Mouse (Mus musculus) Patski (cell line): ENCODE measurements around the gene Lgals9. TPM values are rescaled to one million over a fixed set of nuclear protein-coding genes. Genes with fewer than 3 reads are reported as not detected.

Experiments
- ATAC-seq: fragments of 100-300 bp; one replicate; pipeline ENCODE4 v1.8.0; 2021
- CTCF ChIA-PET: fragments of 350-600 bp; sonication (Branson Sonifier 250); formaldehyde crosslinking; loops from one replicate; lab custom pipeline; 2022; ENCODE audit warnings: inconsistent platforms; lab: Charles Lee
- POLR2A ChIA-PET: fragments of 350-600 bp; sonication (Branson Sonifier 250); formaldehyde crosslinking; loops from one replicate; lab custom pipeline; 2022; ENCODE audit warnings: antibody characterized with exemption, inconsistent platforms; lab: Charles Lee
- DNase-seq: peaks from one replicate; pipeline ENCODE4 v3.0.0-alpha.2; 2011; ENCODE audit warnings: low read depth, low spot score
- H3K27me3 ChIP-seq: fragments of 371-371 bp; one replicate; pipeline ENCODE4 v1.5.1; 2021
- CTCF ChIP-seq: fragments of 100-300 bp; IDR thresholded peaks from one replicate; pipeline ENCODE4 v1.5.1; 2021
- in situ Hi-C: fragments of 300-500 bp; cut with MboI; formaldehyde crosslinking; loops from 3 replicates; pipeline ENCODE4 v1.11.1; 2018; ENCODE audit warnings: low pct_unique_long_range_greater_than_20kb, mixed read lengths
- polyA plus RNA-seq: library from polyadenylated mRNA; unstranded; gene quantifications from one replicate; pipeline ENCODE4 v1.2.3, GENCODE M21; 2021

The Lgals9 gene
- polyA plus RNA-seq, 1 experiment from 2014 or later, result 1.8 TPM

DNA sequence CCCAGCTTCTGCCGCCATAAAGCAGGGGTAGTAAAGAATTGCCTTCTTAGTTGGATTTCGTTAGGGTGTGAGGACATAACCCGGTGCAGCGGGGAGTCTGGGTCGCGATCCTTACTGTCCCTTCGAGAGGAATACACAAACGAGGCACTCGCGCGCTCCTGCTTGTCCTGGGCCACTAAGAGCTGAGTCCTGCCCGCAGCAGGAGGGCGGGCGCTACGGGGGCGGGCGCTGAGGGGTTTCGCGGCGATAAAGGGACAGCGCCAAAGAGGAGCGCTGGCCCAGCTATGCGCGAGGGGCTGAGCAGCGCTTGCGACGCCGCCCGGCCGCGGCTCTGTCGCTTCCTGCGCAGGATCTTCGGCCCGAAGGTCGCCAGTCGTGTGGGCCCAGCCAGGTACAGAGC, 59.8 kb downstream of the Lgals9 start:
- no peak for ATAC-seq
- in situ Hi-C loops, result loop anchor here (5.0 kb wide), 1 partner anchor 68 kb away; no protein-coding TSS in a partner anchor

DNA sequence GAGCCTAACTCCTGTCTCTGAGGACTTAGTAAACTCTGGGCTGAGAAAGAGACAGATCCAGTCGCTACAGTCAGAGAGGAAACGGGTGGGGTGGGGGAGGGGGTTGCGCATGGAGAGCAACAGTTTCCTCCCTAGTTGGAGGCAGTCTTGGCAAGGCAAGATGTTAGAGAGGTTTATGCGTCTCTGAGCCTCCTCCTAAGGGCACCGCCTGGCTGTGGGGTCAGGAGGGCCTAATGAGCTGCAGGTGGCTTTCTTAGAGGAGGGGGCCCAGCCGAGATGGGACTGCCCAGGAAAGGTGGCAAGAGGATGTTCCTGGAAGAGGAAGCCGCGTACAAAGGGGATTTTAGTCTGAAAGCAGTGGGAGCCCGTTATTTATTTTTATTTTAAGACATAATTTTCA, 60.6 kb downstream of the Lgals9 start:
- ChIA-PET CTCF (interaction anchor here (1.2 to 5.4 kb wide), 5 partner anchors 32 to 91 kb away, joined by 4 to 51 read pairs (median 8); partner anchors contain the start of gene Lgals9), POLR2A (no interaction called here)
- TF ChIP-seq CTCF, result no peak
- H3K27me3 ChIP-seq, result no peaks in the 10 kb centered on the region
- no peak for DNase-seq
- no peak for ATAC-seq
- in situ Hi-C loops, result no loop called here

More for the DNA sequence above, 59.8 kb downstream of the Lgals9 start:
- no peak for DNase-seq
- CTCF ChIA-PET, result interaction anchor here (5.4 kb wide), 1 partner anchor 68 kb away, joined by 51 read pairs; no protein-coding TSS in a partner anchor
- H3K27me3 ChIP-seq, result no peaks in the 10 kb centered on the region
- POLR2A ChIA-PET, result no interaction called here
- no peak for TF ChIP-seq CTCF

DNA sequence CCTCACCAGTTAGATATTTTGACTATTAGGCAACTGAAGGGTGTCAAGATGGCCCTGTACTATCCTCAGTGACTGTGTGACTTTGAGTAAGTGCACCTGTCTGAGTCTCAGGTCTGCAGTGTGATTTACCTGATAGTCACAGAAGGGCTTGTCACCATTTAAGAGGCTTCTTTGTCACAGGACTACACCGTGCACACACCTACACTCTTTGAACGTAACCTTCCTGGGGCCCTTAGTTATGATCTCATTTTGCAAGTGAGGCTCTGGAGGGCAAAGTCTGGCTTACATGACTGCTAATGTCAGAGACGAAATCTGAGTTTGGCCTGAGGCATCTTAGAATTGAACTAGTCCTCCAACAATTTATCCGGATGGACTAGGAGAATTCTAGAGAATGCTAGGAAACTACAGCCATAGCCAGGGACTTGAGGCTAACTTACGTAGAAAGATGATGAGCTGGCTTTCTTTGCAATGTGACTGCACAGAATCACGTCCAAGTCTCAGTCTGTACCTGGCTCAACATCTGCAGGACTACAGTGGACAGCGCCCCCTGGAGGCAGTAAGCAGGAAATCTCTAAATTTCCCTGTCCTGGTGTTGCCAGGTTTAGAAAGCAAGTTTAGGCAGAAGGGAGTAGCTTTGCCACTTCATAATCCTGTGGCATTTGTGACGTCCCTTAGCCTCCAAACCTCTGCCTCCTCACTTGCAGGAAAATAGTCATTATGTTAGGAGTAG, 61.9 kb downstream of the Lgals9 start:
- ATAC-seq, result no peak
- TF ChIP-seq CTCF, result peak; percentile 95
- in situ Hi-C loops, result no loop called here
- H3K27me3 ChIP-seq, result no peaks in the 10 kb centered on the region
- CTCF ChIA-PET, result interaction anchor here (0.6 to 5.4 kb wide), 15 partner anchors 13 to 91 kb away, joined by 3 to 51 read pairs (median 4); partner anchors contain the start of gene Lgals9
- POLR2A ChIA-PET, result interaction anchor here (1.2 kb wide), 1 partner anchor 67 kb away, joined by 3 read pairs; no protein-coding TSS in a partner anchor
- no peak for DNase-seq

DNA sequence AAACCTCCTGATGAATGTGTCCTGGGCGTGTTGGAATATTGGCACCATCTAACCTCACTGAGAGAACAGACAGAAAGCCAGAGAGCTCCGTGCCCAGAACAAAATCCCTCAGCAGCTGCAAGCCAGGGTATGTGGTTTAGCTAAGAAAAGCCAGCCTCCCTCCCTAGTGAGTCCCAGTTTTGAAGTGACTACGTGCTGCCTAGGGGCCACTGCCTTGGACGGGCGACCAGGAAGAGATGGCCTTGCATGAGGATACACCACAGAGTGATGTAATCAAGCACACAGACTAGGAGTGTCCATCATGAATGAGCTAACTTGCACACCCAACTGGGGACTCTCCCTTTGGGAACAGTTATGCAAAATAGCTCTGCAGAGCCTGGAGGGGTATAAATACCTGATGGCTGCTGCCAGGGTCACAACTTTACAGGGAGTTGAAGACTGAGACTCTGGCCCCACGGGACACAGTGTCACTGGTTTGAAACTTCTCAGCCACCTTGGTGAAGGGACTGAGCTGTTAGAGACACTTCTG, 64.3 kb downstream of the Lgals9 start, which contains the start of gene Nos2:
TSS of gene Nos2 (plus strand) at position 377 of the 529 bp plus-strand sequence.
- DNase-seq, result no peak

DNA sequence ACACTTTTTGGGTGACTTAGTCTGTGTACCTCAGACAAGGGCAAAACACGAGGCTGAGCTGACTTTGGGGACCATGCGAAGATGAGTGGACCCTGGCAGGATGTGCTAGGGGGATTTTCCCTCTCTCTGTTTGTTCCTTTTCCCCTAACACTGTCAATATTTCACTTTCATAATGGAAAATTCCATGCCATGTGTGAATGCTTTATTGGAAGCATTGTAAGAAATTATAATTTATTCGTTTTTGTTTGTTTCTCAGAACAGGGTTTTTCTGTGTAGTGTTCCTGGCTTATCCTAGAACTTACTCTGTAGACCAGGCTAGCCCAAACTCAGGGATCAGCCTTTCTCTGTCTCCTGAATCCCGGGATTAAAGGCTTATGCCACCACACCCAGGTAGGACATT, 65.0 kb downstream of the Lgals9 start:
- no peaks in the 10 kb centered on the region for H3K27me3 ChIP-seq
- ChIA-PET CTCF (interaction anchor here (0.9 to 5.4 kb wide), 3 partner anchors 32 to 62 kb away, joined by 3 to 51 read pairs (median 6); no protein-coding TSS in a partner anchor), POLR2A (no interaction called here)
- in situ Hi-C loops, result no loop called here
- no peak for DNase-seq
- TF ChIP-seq CTCF, result no peak
- no peak for ATAC-seq

More for the DNA sequence above, 64.3 kb downstream of the Lgals9 start, which contains the start of gene Nos2:
- in situ Hi-C loops, result no loop called here
- ChIA-PET POLR2A (interaction anchor here (0.9 kb wide), 1 partner anchor 34 kb away, joined by 4 read pairs; no protein-coding TSS in a partner anchor), CTCF (interaction anchor here (0.8 to 5.4 kb wide), 6 partner anchors 33 to 402 kb away, joined by 3 to 51 read pairs (median 4); no protein-coding TSS in a partner anchor)
- no peak for ATAC-seq
- no peaks in the 10 kb centered on the region for H3K27me3 ChIP-seq
- no peak for TF ChIP-seq CTCF

DNA sequence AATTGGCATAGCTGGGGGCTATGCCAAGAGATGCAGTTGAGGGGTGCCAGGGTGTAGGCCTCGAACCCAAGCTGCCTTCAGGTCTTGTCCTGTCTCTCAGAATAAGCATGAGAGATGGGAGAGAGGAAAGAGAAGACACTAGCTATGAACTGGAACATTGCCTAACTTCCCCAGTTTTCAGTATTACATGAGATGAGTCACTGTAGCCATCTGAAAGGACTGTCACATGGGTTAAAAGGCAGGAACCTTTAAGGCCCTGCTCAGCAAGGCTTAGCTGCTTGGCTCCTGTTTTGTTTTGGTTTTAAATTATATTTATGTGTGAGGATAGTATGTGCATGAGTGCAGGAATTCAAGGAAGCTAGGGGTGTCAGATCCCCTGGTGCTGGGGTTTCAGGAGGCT, 68.3 kb downstream of the Lgals9 start:
- in situ Hi-C loops, result no loop called here
- TF ChIP-seq CTCF, result no peak
- DNase-seq (no peak), ATAC-seq (no peak)
- ChIA-PET CTCF (interaction anchor here (0.7 to 1.3 kb wide), 7 partner anchors 25 to 60 kb away, joined by 3 to 4 read pairs (median 3); no protein-coding TSS in a partner anchor), POLR2A (interaction anchor here (0.9 to 1.1 kb wide), 2 partner anchors 25 to 49 kb away, joined by 3 read pairs; no protein-coding TSS in a partner anchor)
- no peaks in the 10 kb centered on the region for H3K27me3 ChIP-seq

DNA sequence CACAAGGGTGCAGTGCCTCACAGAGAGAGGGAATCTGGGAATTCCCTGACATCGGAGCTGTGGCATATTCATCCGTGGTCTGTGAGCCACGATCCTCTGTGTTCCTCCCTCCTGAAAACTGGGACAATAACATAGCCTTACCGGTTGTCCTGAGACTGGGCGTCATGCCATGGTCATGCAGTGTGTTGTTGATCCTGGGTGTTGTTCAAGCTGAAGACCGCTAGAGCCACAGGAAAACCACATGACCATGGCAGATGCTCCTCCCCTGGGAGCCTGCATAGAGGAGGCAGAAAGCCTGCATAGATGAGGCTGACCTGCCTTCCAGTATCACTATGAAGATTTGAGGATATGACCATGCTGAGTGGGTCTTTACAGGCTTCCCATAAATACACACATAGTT, 69.3 kb downstream of the Lgals9 start:
- in situ Hi-C loops, result no loop called here
- ATAC-seq (no peak), DNase-seq (no peak)
- H3K27me3 ChIP-seq, result no peaks in the 10 kb centered on the region
- CTCF ChIA-PET, result interaction anchor here (1.0 to 1.3 kb wide), 5 partner anchors 16 to 59 kb away, joined by 3 to 4 read pairs (median 3); no protein-coding TSS in a partner anchor
- POLR2A ChIA-PET, result interaction anchor here (1.1 kb wide), 1 partner anchor 24 kb away, joined by 3 read pairs; no protein-coding TSS in a partner anchor
- TF ChIP-seq CTCF, result no peak

Other genes starting within 250 kb of the Lgals9 start
- 26.9 TPM for gene Ccnq, start 233.2 kb downstream of the Lgals9 start, polyA plus RNA-seq
- 15.2 TPM for gene Lyrm9, start 158.4 kb downstream of the Lgals9 start, polyA plus RNA-seq
- gene Nos2, start 64.2 kb downstream of the Lgals9 start, polyA plus RNA-seq, result 0.26 TPM
- 10.0 TPM for gene Ksr1, start 161.5 kb upstream of the Lgals9 start, polyA plus RNA-seq